In genomic region chr2:24677629-24678028, GRCm38 (mm10) we compare ENCODE assay signal across 21 mouse cellular contexts.
"Had no signal": no experiment of that assay in that cellular context is flagged by ENCODE, and none has a peak within 500 bp of the region (broad histone marks: within the 10 kb centered on the region; RNA-seq: fewer than 3 reads in every experiment).

No protein-coding gene starts in this region.

- H3K27ac ChIP-seq: lung, embryonic 15.5 days; macrophage; midbrain, embryonic 13.5 days; midbrain, embryonic 15.5 days; neural tube, embryonic 13.5 days; neural tube, embryonic 15.5 days had no signal

- DNase-seq: liver, postnatal 0 days; lung, adult 2 months; lung, postnatal 14 days; lung, postnatal 36 days; retina, postnatal 1 day; right cerebral cortex, adult 18-20 months; right cerebral cortex, postnatal 25 days; right cerebral cortex, postnatal 4 days; spleen, adult 18-20 months; thymus, adult 18-20 months; thymus, postnatal 14 days; thymus, postnatal 36 days had no signal

- H3K27me3 ChIP-seq: lung, embryonic 15.5 days; midbrain, embryonic 13.5 days; midbrain, embryonic 15.5 days; neural tube, embryonic 15.5 days had no signal

- H3K4me2 ChIP-seq: lung, embryonic 15.5 days; midbrain, embryonic 11.5 days; midbrain, embryonic 13.5 days; midbrain, embryonic 15.5 days; neural tube, embryonic 13.5 days; neural tube, embryonic 15.5 days had no signal

- H3K4me3 ChIP-seq: lung, embryonic 15.5 days; megakaryocyte, embryonic 14.5 days; midbrain, embryonic 13.5 days; midbrain, embryonic 15.5 days; neural tube, embryonic 13.5 days; neural tube, embryonic 15.5 days had no signal

- H3K9me3 ChIP-seq: lung, embryonic 15.5 days; midbrain, embryonic 13.5 days; midbrain, embryonic 15.5 days; neural tube, embryonic 13.5 days; neural tube, embryonic 15.5 days had no signal

- H3K36me3 ChIP-seq: lung, embryonic 15.5 days had no signal

- H3K9ac ChIP-seq: liver, postnatal 0 days; lung, embryonic 15.5 days; midbrain, embryonic 13.5 days; midbrain, embryonic 15.5 days; neural tube, embryonic 13.5 days; neural tube, embryonic 15.5 days had no signal

- H3K4me1 ChIP-seq: neural tube, embryonic 15.5 days had no signal

- ATAC-seq: liver, postnatal 0 days; lung, postnatal 0 days; midbrain, embryonic 13.5 days; midbrain, embryonic 15.5 days had no signal
